In genomic region chr5:123029729-123030128, GRCm38 (mm10) we compare ENCODE assay signal across 22 mouse cellular contexts. TPM values are rescaled to one million over a fixed set of nuclear protein-coding genes. Genes with fewer than 3 reads are reported as not detected.
DNase-seq lines count a peak whose midpoint lies in the region; ATAC-seq and TF ChIP-seq lines count a peak whose summit lies in the region.
"Had no signal": no experiment of that assay in that cellular context is flagged by ENCODE, and none has a peak within 500 bp of the region (broad histone marks: within the 10 kb centered on the region; RNA-seq: fewer than 3 reads in every experiment).

No protein-coding gene starts in this region.

- H3K27ac ChIP-seq in hindbrain, embryonic 10.5 days: peak overlapping the region; percentile 41; the same call in 1 of the 2 replicates
- H3K27ac ChIP-seq in hindbrain, embryonic 14.5 days: no peak overlapping the region
- H3K27ac ChIP-seq in limb, embryonic 14.5 days (replicated peaks; ENCODE audit: low read depth, low read length): peak overlapping the region; percentile 33; the same call in 1 of the 2 replicates
- H3K27ac ChIP-seq: embryonic facial prominence, embryonic 15.5 days; forebrain, embryonic 10.5 days; forebrain, embryonic 15.5 days; heart, adult 2 months; hindbrain, embryonic 12.5 days had no signal

- H3K36me3 ChIP-seq in hindbrain, embryonic 10.5 days: peaks cover 39% of the 10 kb centered on the region
- peaks cover 16% of the 10 kb centered on the region for H3K36me3 ChIP-seq in hindbrain, embryonic 14.5 days (replicated peaks; ENCODE audit: control insufficient read depth, insufficient read depth)
- H3K36me3 ChIP-seq in limb, embryonic 14.5 days (ENCODE audit: control insufficient read depth, insufficient read depth, low read length): peaks cover 22% of the 10 kb centered on the region

- WGBS in hindbrain, embryonic 10.5 days: 80% methylated on average over 7 of the region's 7 CpGs
- 94% methylated on average over 7 of the region's 7 CpGs for WGBS in hindbrain, embryonic 14.5 days
- 89% methylated on average over 7 of the region's 7 CpGs for WGBS in limb, embryonic 14.5 days

- 0 out of 2 replicates have a peak, but pooled peaks cover 3% of the 10 kb centered on the region for H3K9me3 ChIP-seq in hindbrain, embryonic 10.5 days
- no peaks in the 10 kb centered on the region for H3K9me3 ChIP-seq in hindbrain, embryonic 14.5 days (ENCODE audit: control insufficient read depth, low read length)
- no peaks in the 10 kb centered on the region for H3K9me3 ChIP-seq in limb, embryonic 14.5 days (ENCODE audit: control insufficient read depth, low read length)
- H3K9me3 ChIP-seq: embryonic facial prominence, embryonic 15.5 days; forebrain, embryonic 15.5 days; heart, embryonic 12.5 days; hindbrain, embryonic 12.5 days had no signal

- no peak overlapping the region for H3K4me3 ChIP-seq in hindbrain, embryonic 10.5 days
- H3K4me3 ChIP-seq in hindbrain, embryonic 14.5 days (replicated peaks; ENCODE audit: low read length): no peak overlapping the region
- no peak overlapping the region for H3K4me3 ChIP-seq in limb, embryonic 14.5 days (replicated peaks; ENCODE audit: low read length)
- H3K4me3 ChIP-seq: embryonic facial prominence, embryonic 15.5 days; erythroblast, embryonic 14.5 days; forebrain, embryonic 10.5 days; forebrain, embryonic 15.5 days; heart, adult 2 months; heart, embryonic 12.5 days; hindbrain, embryonic 12.5 days had no signal

- no peaks in the 10 kb centered on the region for H3K27me3 ChIP-seq in hindbrain, embryonic 10.5 days (ENCODE audit: insufficient read depth, poor library complexity, severe bottlenecking)
- H3K27me3 ChIP-seq in hindbrain, embryonic 14.5 days (ENCODE audit: control insufficient read depth, insufficient read depth, low read length): no peaks in the 10 kb centered on the region
- no peaks in the 10 kb centered on the region for H3K27me3 ChIP-seq in limb, embryonic 14.5 days (ENCODE audit: control insufficient read depth, insufficient read depth, low read length)
- H3K27me3 ChIP-seq: embryonic facial prominence, embryonic 15.5 days; forebrain, embryonic 15.5 days; heart, embryonic 12.5 days; hindbrain, embryonic 12.5 days; Patski had no signal

- no peak for DNase-seq in hindbrain, embryonic 10.5 days (ENCODE audit: low spot score)
- DNase-seq in hindbrain, embryonic 14.5 days (ENCODE audit: low spot score): no peak
- DNase-seq in right cerebral cortex, postnatal 10 days (ENCODE audit: low spot score in 2 of 2): peak; percentile 57 to 59
- DNase-seq in right cerebral cortex, postnatal 36 days (ENCODE audit: low spot score in 2 of 2): no peak
- no peak for DNase-seq in limb, embryonic 14.5 days (ENCODE audit: low spot score)
- DNase-seq in ovary, postnatal 10 days (ENCODE audit: low spot score): no peak
- DNase-seq: adrenal gland, postnatal 14 days; cerebellum, adult 11-12 months; cerebellum, adult 9-11 months; cerebellum, postnatal 36 days; gastrocnemius, postnatal 10 days; heart, adult 2 months; heart, postnatal 36 days had no signal

- no peak for ATAC-seq in hindbrain, embryonic 14.5 days (ENCODE audit: low FRiP score)
- peak; percentile 13; the same call in 1 of the 2 replicates for ATAC-seq in limb, embryonic 14.5 days (ENCODE audit: low FRiP score, low read depth)
- ATAC-seq: activated CD4-positive, CD25-positive, alpha-beta regulatory T cell, adult 4 months; forebrain, embryonic 15.5 days; intestine, embryonic 16.5 days; Patski had no signal

- H3K4me1 ChIP-seq in hindbrain, embryonic 10.5 days (replicated peaks): peaks cover 13% of the 10 kb centered on the region; the same call in 1 of the 2 replicates
- no peaks in the 10 kb centered on the region for H3K4me1 ChIP-seq in hindbrain, embryonic 14.5 days (replicated peaks; ENCODE audit: control insufficient read depth, insufficient read depth, low read length)
- H3K4me1 ChIP-seq in limb, embryonic 14.5 days (ENCODE audit: control insufficient read depth, insufficient read depth, low read length): peaks cover 19% of the 10 kb centered on the region

- TF ChIP-seq POLR2A in limb, embryonic 14.5 days (IDR thresholded peaks at IDR 0.05; ENCODE audit: borderline replicate concordance, extremely low read depth, insufficient read depth, insufficient read length): no peak

- H3K4me2 ChIP-seq in hindbrain, embryonic 14.5 days (replicated peaks): no peak overlapping the region
- no peak overlapping the region for H3K4me2 ChIP-seq in limb, embryonic 14.5 days (replicated peaks; ENCODE audit: low read depth, low read length, severe bottlenecking)
- H3K4me2 ChIP-seq: embryonic facial prominence, embryonic 15.5 days; forebrain, embryonic 15.5 days; heart, embryonic 12.5 days; hindbrain, embryonic 12.5 days had no signal

- no peak overlapping the region for H3K9ac ChIP-seq in hindbrain, embryonic 14.5 days
- no peak overlapping the region for H3K9ac ChIP-seq in limb, embryonic 14.5 days (ENCODE audit: low read depth, low read length, severe bottlenecking)
- H3K9ac ChIP-seq: embryonic facial prominence, embryonic 15.5 days; forebrain, embryonic 15.5 days; heart, embryonic 12.5 days; hindbrain, embryonic 12.5 days had no signal

RNA-seq across cellular contexts. Expression of gene Orai1, which starts 14.9 kb away (rescaled TPM):
- polyA plus RNA-seq in hindbrain, embryonic 10.5 days (2016; fragmentation: Nextera tagmentation; extraction: Ambion mirVana): 10.2 and 11.3 TPM in 2 replicates
- 16.2 and 18.0 TPM in 2 replicates for polyA plus RNA-seq in hindbrain, embryonic 14.5 days (2014; fragmentation: Nextera tagmentation; extraction: Ambion mirVana)
- polyA plus RNA-seq in limb, embryonic 14.5 days (2012; rRNA removed): 25.0 and 35.0 TPM in 2 replicates
- polyA plus RNA-seq in limb, embryonic 14.5 days (2014; fragmentation: Nextera tagmentation; extraction: Ambion mirVana): 20.7 and 20.9 TPM in 2 replicates

RNA-seq across cellular contexts. Expression of gene Morn3, which starts 17.1 kb away (rescaled TPM):
- polyA plus RNA-seq in hindbrain, embryonic 10.5 days (2016; fragmentation: Nextera tagmentation; extraction: Ambion mirVana): 0.50 and 2.4 TPM in 2 replicates
- polyA plus RNA-seq in hindbrain, embryonic 14.5 days (2014; fragmentation: Nextera tagmentation; extraction: Ambion mirVana): 0.79 TPM in 1 of 2 replicates, not detected in the other
- not detected in 2 replicates for polyA plus RNA-seq in limb, embryonic 14.5 days (2012; rRNA removed)
- not detected in 2 replicates for polyA plus RNA-seq in limb, embryonic 14.5 days (2014; fragmentation: Nextera tagmentation; extraction: Ambion mirVana)
- polyA plus RNA-seq: erythroblast, embryonic 14.5 days; heart, adult 2 months; heart, embryonic 12.5 days had no signal

RNA-seq across cellular contexts. Expression of gene Tmem120b, which starts 38.5 kb away (rescaled TPM):
- polyA plus RNA-seq in hindbrain, embryonic 10.5 days (2016; fragmentation: Nextera tagmentation; extraction: Ambion mirVana): 12.9 and 13.4 TPM in 2 replicates
- polyA plus RNA-seq in hindbrain, embryonic 14.5 days (2014; fragmentation: Nextera tagmentation; extraction: Ambion mirVana): 13.0 and 14.0 TPM in 2 replicates
- polyA plus RNA-seq in limb, embryonic 14.5 days (2012; rRNA removed): 21.0 and 21.8 TPM in 2 replicates
- 13.8 and 14.8 TPM in 2 replicates for polyA plus RNA-seq in limb, embryonic 14.5 days (2014; fragmentation: Nextera tagmentation; extraction: Ambion mirVana)

RNA-seq across cellular contexts. Expression of gene Kdm2b, which starts 40.1 kb away (rescaled TPM):
- 84.6 and 92.4 TPM in 2 replicates for polyA plus RNA-seq in hindbrain, embryonic 10.5 days (2016; fragmentation: Nextera tagmentation; extraction: Ambion mirVana)
- 80.8 and 87.1 TPM in 2 replicates for polyA plus RNA-seq in hindbrain, embryonic 14.5 days (2014; fragmentation: Nextera tagmentation; extraction: Ambion mirVana)
- 40.9 and 45.8 TPM in 2 replicates for polyA plus RNA-seq in limb, embryonic 14.5 days (2012; rRNA removed)
- 37.0 and 41.7 TPM in 2 replicates for polyA plus RNA-seq in limb, embryonic 14.5 days (2014; fragmentation: Nextera tagmentation; extraction: Ambion mirVana)

Comparison
In these comparisons a context has a peak if more than half of its experiments do, and no peak if none do; other contexts are left out.
1. DNase-seq: peak in right cerebral cortex, postnatal 10 days (2 of 2); none in hindbrain, embryonic 10.5 days (single experiment), hindbrain, embryonic 14.5 days (single experiment), right cerebral cortex, postnatal 36 days (0 of 2), limb, embryonic 14.5 days (single experiment) and ovary, postnatal 10 days (single experiment).